Comparison of ENCODE assay signal across 9 mouse cellular contexts in the genomic region with DNA sequence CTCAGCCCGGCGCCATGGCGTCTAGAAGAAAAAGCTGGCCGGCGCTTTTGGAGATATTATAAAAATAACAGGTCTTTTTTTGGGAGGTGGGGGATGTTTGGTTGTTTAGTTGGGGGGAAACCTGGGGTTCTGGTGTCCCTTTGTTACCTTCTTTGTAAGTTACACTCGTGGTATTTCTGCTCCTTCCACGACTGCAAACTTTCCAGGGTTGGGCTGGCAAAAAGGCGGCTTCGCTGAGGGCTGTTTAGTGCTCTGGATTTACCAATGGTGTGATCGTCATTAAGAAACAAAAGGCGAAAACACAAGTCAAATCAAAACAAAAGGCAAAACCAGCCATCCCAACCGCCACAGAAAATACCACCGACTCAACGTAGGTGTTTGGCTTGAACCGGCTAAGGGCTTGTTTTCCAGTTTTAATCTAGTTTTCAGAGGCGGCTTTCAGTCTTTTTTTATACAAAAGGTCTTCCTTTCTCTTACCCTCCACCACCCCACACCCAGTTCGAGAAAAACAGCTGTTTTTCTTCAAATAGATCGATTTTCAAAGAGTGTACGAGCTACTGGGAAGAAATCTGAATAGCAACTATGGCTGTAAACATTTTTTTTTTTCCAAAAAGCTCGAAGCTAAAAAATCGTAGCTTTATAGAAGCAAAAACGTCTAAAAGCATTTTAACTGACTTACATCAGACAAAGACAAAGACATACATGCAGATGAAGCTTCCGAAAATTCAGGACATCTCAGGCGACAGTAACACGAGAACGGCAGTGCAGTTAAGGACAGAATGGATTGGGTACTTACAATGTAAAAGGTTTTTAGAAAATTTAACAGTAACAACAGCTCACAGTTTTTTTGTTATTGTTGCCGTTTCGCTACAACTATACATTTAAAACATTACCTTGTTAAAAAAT. TPM values are rescaled to one million over a fixed set of nuclear protein-coding genes. Genes with fewer than 3 reads are reported as not detected.
DNase-seq lines count a peak whose midpoint lies in the region; ATAC-seq and TF ChIP-seq lines count a peak whose summit lies in the region.
"Had no signal": no experiment of that assay in that cellular context is flagged by ENCODE, and none has a peak within 500 bp of the region (broad histone marks: within the 10 kb centered on the region; RNA-seq: fewer than 3 reads in every experiment).

No protein-coding gene starts in this region.

- no peak for ATAC-seq in embryonic facial prominence, embryonic 11.5 days (replicated peaks; ENCODE audit: insufficient number of reproducible peaks, low FRiP score, low TSS enrichment, low read depth)
- no peak for ATAC-seq in hindbrain, embryonic 14.5 days (ENCODE audit: low FRiP score)
- ATAC-seq in liver, postnatal 0 days: no peak
- ATAC-seq in stomach, postnatal 0 days (ENCODE audit: low FRiP score, low TSS enrichment): no peak
- ATAC-seq in megakaryocyte progenitor cell, adult 5-6 weeks (replicated peaks; ENCODE audit: poor library complexity): no peak

- no peak for TF ChIP-seq POLR2A in thymus, adult 2 months (IDR thresholded peaks at IDR 0.05; ENCODE audit: control insufficient read depth, extremely low read depth, insufficient read depth, low read length, poor library complexity)

- no peaks in the 10 kb centered on the region for H3K27me3 ChIP-seq in thymus, adult 2 months (ENCODE audit: control insufficient read depth, insufficient read depth, low read length)
- no peaks in the 10 kb centered on the region for H3K27me3 ChIP-seq in embryonic facial prominence, embryonic 11.5 days (ENCODE audit: control insufficient read depth, insufficient read depth, low read length)
- no peaks in the 10 kb centered on the region for H3K27me3 ChIP-seq in hindbrain, embryonic 14.5 days (ENCODE audit: control insufficient read depth, insufficient read depth, low read length)
- H3K27me3 ChIP-seq in liver, postnatal 0 days (ENCODE audit: insufficient read depth, low read length): no peaks in the 10 kb centered on the region
- no peaks in the 10 kb centered on the region for H3K27me3 ChIP-seq in stomach, postnatal 0 days (ENCODE audit: control insufficient read depth, insufficient read depth, low read length)

- no peak for TF ChIP-seq CTCF in thymus, adult 2 months (IDR thresholded peaks at IDR 0.05; ENCODE audit: borderline replicate concordance, control insufficient read depth, extremely low read depth, insufficient read depth, low read length, poor library complexity)
- TF ChIP-seq CTCF in liver, postnatal 0 days (IDR thresholded peaks at IDR 0.05; ENCODE audit: low read depth): no peak
- TF ChIP-seq CTCF in stomach, postnatal 0 days (IDR thresholded peaks at IDR 0.05; ENCODE audit: low read depth): no peak

- peak overlapping the region; percentile 92 for H3K4me2 ChIP-seq in embryonic facial prominence, embryonic 11.5 days (ENCODE audit: low read depth, low read length)
- peak overlapping the region; percentile 100 for H3K4me2 ChIP-seq in hindbrain, embryonic 14.5 days (replicated peaks)
- H3K4me2 ChIP-seq in liver, postnatal 0 days (ENCODE audit: low read depth, low read length): peak overlapping the region; percentile 88
- H3K4me2 ChIP-seq in stomach, postnatal 0 days (replicated peaks; ENCODE audit: low read depth): peak overlapping the region; percentile 100

- H3K27ac ChIP-seq in thymus, adult 2 months (ENCODE audit: control insufficient read depth, insufficient read depth, low read length): peak overlapping the region; percentile 95
- peak overlapping the region; percentile 100 for H3K27ac ChIP-seq in embryonic facial prominence, embryonic 11.5 days (replicated peaks; ENCODE audit: low read depth, low read length)
- peak overlapping the region; percentile 99 for H3K27ac ChIP-seq in hindbrain, embryonic 14.5 days
- peak overlapping the region; percentile 100 for H3K27ac ChIP-seq in liver, postnatal 0 days (ENCODE audit: low read depth)
- peak overlapping the region; percentile 100 for H3K27ac ChIP-seq in stomach, postnatal 0 days (replicated peaks)

- no peaks in the 10 kb centered on the region for H3K9me3 ChIP-seq in embryonic facial prominence, embryonic 11.5 days (replicated peaks; ENCODE audit: control insufficient read depth, low read length)
- H3K9me3 ChIP-seq in hindbrain, embryonic 14.5 days (ENCODE audit: control insufficient read depth, low read length): no peaks in the 10 kb centered on the region
- H3K9me3 ChIP-seq in liver, postnatal 0 days (ENCODE audit: low read length): no peaks in the 10 kb centered on the region
- H3K9me3 ChIP-seq in stomach, postnatal 0 days (ENCODE audit: control insufficient read depth, low read length): no peaks in the 10 kb centered on the region

- no peak for DNase-seq in thymus, adult 2 months
- DNase-seq in thymus, postnatal 10 days (ENCODE audit: low spot score in 2 of 2): no peak
- peak; percentile 59 for DNase-seq in embryonic facial prominence, embryonic 11.5 days (ENCODE audit: low spot score)
- peak; percentile 60 for DNase-seq in hindbrain, embryonic 14.5 days (ENCODE audit: low spot score)
- peak; percentile 31 for DNase-seq in liver, postnatal 0 days
- DNase-seq in stomach, postnatal 0 days (ENCODE audit: low spot score): no peak
- no peak for DNase-seq in frontal cortex, postnatal 10 days (ENCODE audit: low spot score in 2 of 2)

- WGBS in thymus, adult 2 months: 1% methylated on average over 28 of the region's 28 CpGs
- WGBS in embryonic facial prominence, embryonic 11.5 days: under 1% methylated on average over 28 of the region's 28 CpGs
- WGBS in hindbrain, embryonic 14.5 days: under 1% methylated on average over 28 of the region's 28 CpGs
- 3% methylated on average over 28 of the region's 28 CpGs for WGBS in liver, postnatal 0 days (ENCODE audit: insufficient replicate concordance)
- 1% methylated on average over 28 of the region's 28 CpGs for WGBS in stomach, postnatal 0 days

- no peak for TF ChIP-seq EP300 in liver, postnatal 0 days (IDR thresholded peaks at IDR 0.05; ENCODE audit: low read depth)
- TF ChIP-seq EP300 in stomach, postnatal 0 days (optimal IDR thresholded peaks at IDR 0.05): no peak

- peak overlapping the region; percentile 76 for H3K4me3 ChIP-seq in thymus, adult 2 months (ENCODE audit: control insufficient read depth, insufficient read depth, low read length)
- H3K4me3 ChIP-seq in embryonic facial prominence, embryonic 11.5 days (ENCODE audit: low read depth, low read length): peak overlapping the region; percentile 98
- peak overlapping the region; percentile 91 for H3K4me3 ChIP-seq in hindbrain, embryonic 14.5 days (replicated peaks; ENCODE audit: low read length)
- H3K4me3 ChIP-seq in liver, postnatal 0 days (ENCODE audit: low read depth, low read length): peak overlapping the region; percentile 94
- H3K4me3 ChIP-seq in stomach, postnatal 0 days (ENCODE audit: low read depth, low read length): peak overlapping the region; percentile 92

- peaks cover 40% of the 10 kb centered on the region for H3K4me1 ChIP-seq in thymus, adult 2 months (replicated peaks; ENCODE audit: control insufficient read depth, insufficient read depth, low read length)
- peaks cover 10% of the 10 kb centered on the region for H3K4me1 ChIP-seq in embryonic facial prominence, embryonic 11.5 days (ENCODE audit: control insufficient read depth, insufficient read depth, low read length)
- peaks cover 36% of the 10 kb centered on the region for H3K4me1 ChIP-seq in hindbrain, embryonic 14.5 days (replicated peaks; ENCODE audit: control insufficient read depth, insufficient read depth, low read length)
- peaks cover 54% of the 10 kb centered on the region for H3K4me1 ChIP-seq in liver, postnatal 0 days (ENCODE audit: insufficient read depth)
- peaks cover 16% of the 10 kb centered on the region for H3K4me1 ChIP-seq in stomach, postnatal 0 days (replicated peaks; ENCODE audit: control insufficient read depth, insufficient read depth)

- no peaks in the 10 kb centered on the region; the same call in 1 of the 2 replicates for H3K36me3 ChIP-seq in thymus, adult 2 months (ENCODE audit: control insufficient read depth, insufficient read depth, low read length)
- no peaks in the 10 kb centered on the region for H3K36me3 ChIP-seq in embryonic facial prominence, embryonic 11.5 days (replicated peaks; ENCODE audit: control insufficient read depth, insufficient read depth, low read depth, low read length)
- peaks cover 24% of the 10 kb centered on the region for H3K36me3 ChIP-seq in hindbrain, embryonic 14.5 days (replicated peaks; ENCODE audit: control insufficient read depth, insufficient read depth)
- peaks cover 9% of the 10 kb centered on the region for H3K36me3 ChIP-seq in liver, postnatal 0 days (replicated peaks; ENCODE audit: insufficient read depth, low read length)
- no peaks in the 10 kb centered on the region for H3K36me3 ChIP-seq in stomach, postnatal 0 days (ENCODE audit: control insufficient read depth, insufficient read depth, low read length)

- H3K9ac ChIP-seq in embryonic facial prominence, embryonic 11.5 days (replicated peaks; ENCODE audit: low read length): peak overlapping the region; percentile 100
- peak overlapping the region; percentile 100 for H3K9ac ChIP-seq in hindbrain, embryonic 14.5 days
- H3K9ac ChIP-seq in liver, postnatal 0 days (replicated peaks): peak overlapping the region; percentile 99
- peak overlapping the region; percentile 99 for H3K9ac ChIP-seq in stomach, postnatal 0 days (ENCODE audit: low read length)

RNA-seq across cellular contexts. Expression of a gene that starts 2.0 kb away (rescaled TPM):
- polyA plus RNA-seq in thymus, adult 2 months (2012; rRNA removed): 45.5 and 66.9 TPM in 2 replicates
- polyA plus RNA-seq in embryonic facial prominence, embryonic 11.5 days (2014; fragmentation: Nextera tagmentation; extraction: Ambion mirVana): 9.6 and 9.8 TPM in 2 replicates
- 12.6 and 12.7 TPM in 2 replicates for polyA plus RNA-seq in hindbrain, embryonic 14.5 days (2014; fragmentation: Nextera tagmentation; extraction: Ambion mirVana)
- polyA plus RNA-seq in liver, postnatal 0 days (2015; fragmentation: Nextera tagmentation; extraction: Ambion mirVana): 3.6 and 4.3 TPM in 2 replicates
- 4.5 and 4.7 TPM in 2 replicates for polyA plus RNA-seq in stomach, postnatal 0 days (2015; fragmentation: Nextera tagmentation; extraction: Ambion mirVana)
- 27.5 and 28.3 TPM in 2 replicates for total RNA-seq in megakaryocyte progenitor cell, adult 5-6 weeks (2015)
- 1.9 and 3.1 TPM in 2 replicates for total RNA-seq in megakaryocyte progenitor cell, adult 5-6 weeks (2017)

RNA-seq across cellular contexts. Expression of a gene that starts 7.5 kb away (rescaled TPM):
- polyA plus RNA-seq in thymus, adult 2 months (2012; rRNA removed): 45.1 and 51.9 TPM in 2 replicates
- polyA plus RNA-seq in embryonic facial prominence, embryonic 11.5 days (2014; fragmentation: Nextera tagmentation; extraction: Ambion mirVana): 1.6 and 2.0 TPM in 2 replicates
- polyA plus RNA-seq in hindbrain, embryonic 14.5 days (2014; fragmentation: Nextera tagmentation; extraction: Ambion mirVana): 13.0 and 17.5 TPM in 2 replicates
- 2.1 and 2.4 TPM in 2 replicates for polyA plus RNA-seq in liver, postnatal 0 days (2015; fragmentation: Nextera tagmentation; extraction: Ambion mirVana)
- 18.6 and 22.3 TPM in 2 replicates for polyA plus RNA-seq in stomach, postnatal 0 days (2015; fragmentation: Nextera tagmentation; extraction: Ambion mirVana)
- total RNA-seq in megakaryocyte progenitor cell, adult 5-6 weeks (2015): 0.42 and 1.0 TPM in 2 replicates
- 0.54 and 1.1 TPM in 2 replicates for total RNA-seq in megakaryocyte progenitor cell, adult 5-6 weeks (2017)

RNA-seq across cellular contexts. Expression of a gene that starts 29.2 kb away (rescaled TPM):
- 32.7 and 34.7 TPM in 2 replicates for polyA plus RNA-seq in thymus, adult 2 months (2012; rRNA removed)
- 74.0 and 75.3 TPM in 2 replicates for polyA plus RNA-seq in embryonic facial prominence, embryonic 11.5 days (2014; fragmentation: Nextera tagmentation; extraction: Ambion mirVana)
- 59.1 and 66.8 TPM in 2 replicates for polyA plus RNA-seq in hindbrain, embryonic 14.5 days (2014; fragmentation: Nextera tagmentation; extraction: Ambion mirVana)
- polyA plus RNA-seq in liver, postnatal 0 days (2015; fragmentation: Nextera tagmentation; extraction: Ambion mirVana): 116 and 120 TPM in 2 replicates
- polyA plus RNA-seq in stomach, postnatal 0 days (2015; fragmentation: Nextera tagmentation; extraction: Ambion mirVana): 48.6 and 51.4 TPM in 2 replicates
- total RNA-seq in megakaryocyte progenitor cell, adult 5-6 weeks (2015): 22.3 and 23.9 TPM in 2 replicates
- total RNA-seq in megakaryocyte progenitor cell, adult 5-6 weeks (2017): 15.2 and 19.4 TPM in 2 replicates

RNA-seq across cellular contexts. Expression of a gene that starts 42.6 kb away (rescaled TPM):
- polyA plus RNA-seq in thymus, adult 2 months (2012; rRNA removed): 1.5 and 6.0 TPM in 2 replicates
- polyA plus RNA-seq in embryonic facial prominence, embryonic 11.5 days (2014; fragmentation: Nextera tagmentation; extraction: Ambion mirVana): not detected in 2 replicates
- polyA plus RNA-seq in hindbrain, embryonic 14.5 days (2014; fragmentation: Nextera tagmentation; extraction: Ambion mirVana): not detected in 2 replicates
- 638 and 713 TPM in 2 replicates for polyA plus RNA-seq in liver, postnatal 0 days (2015; fragmentation: Nextera tagmentation; extraction: Ambion mirVana)
- 0.69 and 0.99 TPM in 2 replicates for polyA plus RNA-seq in stomach, postnatal 0 days (2015; fragmentation: Nextera tagmentation; extraction: Ambion mirVana)
- not detected in 2 replicates for total RNA-seq in megakaryocyte progenitor cell, adult 5-6 weeks (2015)
- total RNA-seq in megakaryocyte progenitor cell, adult 5-6 weeks (2017): not detected in 2 replicates
- polyA plus RNA-seq: frontal cortex, adult 2 months had no signal

Comparison
In these comparisons a context has a peak if more than half of its experiments do, and no peak if none do; other contexts are left out.
1. DNase-seq: peak in embryonic facial prominence, embryonic 11.5 days (single experiment), hindbrain, embryonic 14.5 days (single experiment) and liver, postnatal 0 days (single experiment); none in thymus, adult 2 months (single experiment), thymus, postnatal 10 days (0 of 2), stomach, postnatal 0 days (single experiment) and frontal cortex, postnatal 10 days (0 of 2).
2. Peak in every context shown above with its lines, with median percentiles within 50 percentile points of each other: H3K27ac ChIP-seq, H3K4me3 ChIP-seq, H3K4me2 ChIP-seq and H3K9ac ChIP-seq.